Mouse (Mus musculus): Measurements from ENCODE around the gene Ripor3.

Ripor3 gene

GRCm38 (mm10) chr2:167950681-167951080 lies 59.7 kb downstream of the Ripor3 start:
- DNase-seq, result no peak

- no peak for DNase-seq
Observed at GRCm38 (mm10) chr2:167949808-167950207, 60.6 kb downstream of the Ripor3 start.

- no peak for DNase-seq
Observed at GRCm38 (mm10) chr2:167949250-167949649, 61.2 kb downstream of the Ripor3 start.

- DNase-seq, result no peak
Observed at GRCm38 (mm10) chr2:167948557-167948956, 61.9 kb downstream of the Ripor3 start.

- DNase-seq, result no peak
Observed at GRCm38 (mm10) chr2:167948047-167948446, 62.4 kb downstream of the Ripor3 start.

GRCm38 (mm10) chr2:167947251-167947650 lies 63.2 kb downstream of the Ripor3 start:
- no peak for DNase-seq

- no peak for DNase-seq
Observed at GRCm38 (mm10) chr2:167945451-167945850, 65.0 kb downstream of the Ripor3 start.

GRCm38 (mm10) chr2:167944193-167944592 lies 66.2 kb downstream of the Ripor3 start:
- no peak for DNase-seq

GRCm38 (mm10) chr2:167942926-167943633 lies 67.3 kb downstream of the Ripor3 start:
- no peak for DNase-seq

- DNase-seq, result peak; percentile 38
Observed at GRCm38 (mm10) chr2:167942199-167942925, 68.1 kb downstream of the Ripor3 start.

- DNase-seq, result peak; percentile 36
Observed at GRCm38 (mm10) chr2:167941745-167942176, 68.7 kb downstream of the Ripor3 start.

- no peak for DNase-seq
Observed at GRCm38 (mm10) chr2:167941320-167941719, 69.1 kb downstream of the Ripor3 start.

- no peak for DNase-seq
Observed at GRCm38 (mm10) chr2:167940636-167941035, 69.8 kb downstream of the Ripor3 start.

GRCm38 (mm10) chr2:167939632-167940399 lies 70.6 kb downstream of the Ripor3 start:
- DNase-seq, result no peak

GRCm38 (mm10) chr2:167939204-167939603 lies 71.2 kb downstream of the Ripor3 start:
- no peak for DNase-seq

GRCm38 (mm10) chr2:167938786-167939185 lies 71.6 kb downstream of the Ripor3 start:
- no peak for DNase-seq

GRCm38 (mm10) chr2:167935956-167936355 lies 74.5 kb downstream of the Ripor3 start:
- DNase-seq, result no peak

GRCm38 (mm10) chr2:167933397-167933796 lies 77.0 kb downstream of the Ripor3 start:
- DNase-seq, result no peak

- DNase-seq, result no peak
Observed at GRCm38 (mm10) chr2:167932727-167933231, 77.6 kb downstream of the Ripor3 start.

GRCm38 (mm10) chr2:167931985-167932726 lies 78.3 kb downstream of the Ripor3 start, which contains the start of gene Ptpn1:
Gene Ptpn1, plus strand, starts transcription at chr2:167932057.
- DNase-seq, result peak; percentile 97

GRCm38 (mm10) chr2:167930975-167931374 lies 79.4 kb downstream of the Ripor3 start:
- DNase-seq, result no peak

Data from cerebellum, adult 8-10 months (tissue).